In the genomic region with DNA sequence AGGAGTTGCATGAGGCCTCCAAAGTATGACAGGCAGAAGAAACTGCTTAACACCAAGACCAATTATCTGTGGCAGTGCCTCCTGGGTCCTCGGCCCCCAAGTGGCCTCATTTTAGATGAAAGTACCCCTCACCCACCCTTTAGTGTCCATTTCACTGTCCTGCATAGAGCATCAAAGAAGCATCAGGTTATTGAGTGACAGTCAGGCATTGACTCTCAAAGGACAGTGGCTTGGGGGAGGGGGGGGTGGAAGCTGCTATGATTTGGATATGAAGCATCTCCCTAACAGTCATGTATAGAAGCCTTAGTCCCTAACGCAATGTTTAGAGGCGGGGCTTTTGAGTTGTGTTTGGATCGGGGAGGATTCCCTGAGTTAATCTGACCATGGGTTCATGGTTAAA, we compare ENCODE assay signal across 13 mouse cellular contexts.
DNase-seq lines count a peak whose midpoint lies in the region; ATAC-seq lines count a peak whose summit lies in the region.
"Had no signal": no experiment of that assay in that cellular context is flagged by ENCODE, and none has a peak within 500 bp of the region (broad histone marks: within the 10 kb centered on the region; RNA-seq: fewer than 3 reads in every experiment).

No protein-coding gene starts in this region.

- H3K4me3 ChIP-seq in hindbrain, embryonic 12.5 days, result no peak overlapping the region
- no peak overlapping the region for H3K4me3 ChIP-seq in hindbrain, embryonic 10.5 days
- no peak overlapping the region for H3K4me3 ChIP-seq in midbrain, embryonic 12.5 days
- H3K4me3 ChIP-seq in midbrain, embryonic 16.5 days (ENCODE audit: low read depth, low read length), result no peak overlapping the region
- H3K4me3 ChIP-seq: embryonic facial prominence, embryonic 13.5 days; embryonic facial prominence, embryonic 15.5 days; erythroblast, embryonic 14.5 days; forebrain, embryonic 10.5 days; forebrain, embryonic 12.5 days had no signal

- WGBS in hindbrain, embryonic 12.5 days, result 80% methylated on average over 4 of the region's 4 CpGs
- WGBS in hindbrain, embryonic 10.5 days, result 83% methylated on average over 4 of the region's 4 CpGs
- WGBS in midbrain, embryonic 12.5 days, result 79% methylated on average over 4 of the region's 4 CpGs
- 75% methylated on average over 4 of the region's 4 CpGs for WGBS in midbrain, embryonic 16.5 days

- H3K4me2 ChIP-seq in hindbrain, embryonic 12.5 days (replicated peaks), result no peak overlapping the region
- no peak overlapping the region for H3K4me2 ChIP-seq in midbrain, embryonic 12.5 days (replicated peaks)
- no peak overlapping the region for H3K4me2 ChIP-seq in midbrain, embryonic 16.5 days (ENCODE audit: low read length)
- H3K4me2 ChIP-seq: embryonic facial prominence, embryonic 13.5 days; embryonic facial prominence, embryonic 15.5 days; forebrain, embryonic 12.5 days had no signal

- no peaks in the 10 kb centered on the region for H3K27me3 ChIP-seq in hindbrain, embryonic 12.5 days
- H3K27me3 ChIP-seq in hindbrain, embryonic 10.5 days (ENCODE audit: insufficient read depth, poor library complexity, severe bottlenecking), result no peaks in the 10 kb centered on the region
- H3K27me3 ChIP-seq in midbrain, embryonic 12.5 days, result no peaks in the 10 kb centered on the region
- H3K27me3 ChIP-seq in midbrain, embryonic 16.5 days (ENCODE audit: control insufficient read depth, insufficient read depth, low read depth, low read length), result no peaks in the 10 kb centered on the region
- H3K27me3 ChIP-seq: embryonic facial prominence, embryonic 13.5 days; embryonic facial prominence, embryonic 15.5 days; forebrain, embryonic 12.5 days had no signal

- no peaks in the 10 kb centered on the region for H3K36me3 ChIP-seq in hindbrain, embryonic 12.5 days
- no peaks in the 10 kb centered on the region for H3K36me3 ChIP-seq in hindbrain, embryonic 10.5 days
- no peaks in the 10 kb centered on the region for H3K36me3 ChIP-seq in midbrain, embryonic 12.5 days
- H3K36me3 ChIP-seq in midbrain, embryonic 16.5 days (ENCODE audit: control insufficient read depth, insufficient read depth, low read length), result no peaks in the 10 kb centered on the region
- H3K36me3 ChIP-seq: embryonic facial prominence, embryonic 13.5 days; embryonic facial prominence, embryonic 15.5 days; forebrain, embryonic 10.5 days; forebrain, embryonic 12.5 days had no signal

- no peaks in the 10 kb centered on the region for H3K9me3 ChIP-seq in hindbrain, embryonic 12.5 days (replicated peaks)
- H3K9me3 ChIP-seq in hindbrain, embryonic 10.5 days, result no peaks in the 10 kb centered on the region
- H3K9me3 ChIP-seq in midbrain, embryonic 12.5 days, result no peaks in the 10 kb centered on the region
- no peaks in the 10 kb centered on the region for H3K9me3 ChIP-seq in midbrain, embryonic 16.5 days (replicated peaks; ENCODE audit: control insufficient read depth, low read length, poor library complexity, severe bottlenecking)
- H3K9me3 ChIP-seq: embryonic facial prominence, embryonic 13.5 days; embryonic facial prominence, embryonic 15.5 days; forebrain, embryonic 10.5 days; forebrain, embryonic 12.5 days had no signal

- peaks cover 15% of the 10 kb centered on the region for H3K4me1 ChIP-seq in hindbrain, embryonic 12.5 days
- peaks cover 26% of the 10 kb centered on the region for H3K4me1 ChIP-seq in hindbrain, embryonic 10.5 days (replicated peaks)
- H3K4me1 ChIP-seq in midbrain, embryonic 12.5 days, result peaks cover 8% of the 10 kb centered on the region; the same call in 1 of the 2 replicates
- 0 out of 2 replicates have a peak, but pooled peaks cover 4% of the 10 kb centered on the region for H3K4me1 ChIP-seq in midbrain, embryonic 16.5 days (ENCODE audit: control insufficient read depth, insufficient read depth, low read length)
- H3K4me1 ChIP-seq: embryonic facial prominence, embryonic 13.5 days; embryonic facial prominence, embryonic 15.5 days had no signal

- ATAC-seq in hindbrain, embryonic 12.5 days (ENCODE audit: low FRiP score), result peak; percentile 8; the same call in 1 of the 2 replicates
- no peak; the same call in 1 of the 2 replicates for ATAC-seq in midbrain, embryonic 12.5 days (ENCODE audit: low FRiP score, low read depth)
- no peak for ATAC-seq in midbrain, embryonic 16.5 days
- ATAC-seq: forebrain, embryonic 14.5 days; forebrain, embryonic 16.5 days had no signal

- no peak overlapping the region for H3K27ac ChIP-seq in hindbrain, embryonic 12.5 days
- H3K27ac ChIP-seq in hindbrain, embryonic 10.5 days, result no peak overlapping the region
- peak overlapping the region; percentile 32; the same call in 1 of the 2 replicates for H3K27ac ChIP-seq in midbrain, embryonic 12.5 days (replicated peaks)
- no peak overlapping the region for H3K27ac ChIP-seq in midbrain, embryonic 16.5 days (ENCODE audit: low read length)
- H3K27ac ChIP-seq: embryonic facial prominence, embryonic 13.5 days; embryonic facial prominence, embryonic 15.5 days; forebrain, embryonic 10.5 days; forebrain, embryonic 12.5 days had no signal

- H3K9ac ChIP-seq in hindbrain, embryonic 12.5 days, result no peak overlapping the region
- no peak overlapping the region for H3K9ac ChIP-seq in midbrain, embryonic 12.5 days (replicated peaks)
- H3K9ac ChIP-seq in midbrain, embryonic 16.5 days (ENCODE audit: low read depth, low read length), result no peak overlapping the region
- H3K9ac ChIP-seq: embryonic facial prominence, embryonic 13.5 days; embryonic facial prominence, embryonic 15.5 days; forebrain, embryonic 12.5 days had no signal

- DNase-seq in hindbrain, embryonic 10.5 days (ENCODE audit: low spot score), result no peak
- DNase-seq: adrenal gland, postnatal 25 days; embryo, embryonic 11 days had no signal
